Mouse (Mus musculus) spleen, adult 2 months (tissue): ENCODE measurements at regions not wholly inside any gene's neighbourhood (a gene's known extent, or its start where the extent isn't known, plus 50 kb on each side); places are given as distances from the start of the nearest gene placed in this dataset.

Source experiments
- DNase-seq, 2 experiments: peaks; one replicate each; pipeline versions ENCODE4 v3.0.0 to v3.0.0-alpha.2; 2012 to 2021; ENCODE audit warnings: low spot score in 2 of 2, low read depth in 1 of 2
- H3K27ac ChIP-seq: fragments of 200-500 bp; 2 replicates; pipeline ENCODE4 v1.5.1; 2012; ENCODE audit warnings: low read length, inconsistent platforms; ENCODE audit not compliant: insufficient read depth
- H3K27me3 ChIP-seq: fragments of 200-500 bp; 2 replicates; pipeline ENCODE4 v1.6.1; 2012; ENCODE audit warnings: mild to moderate bottlenecking, moderate library complexity, low read length, inconsistent platforms; ENCODE audit not compliant: control insufficient read depth, insufficient read depth
- H3K36me3 ChIP-seq: fragments of 200-500 bp; 2 replicates; pipeline ENCODE4 v1.6.1; 2012; ENCODE audit warnings: mild to moderate bottlenecking, low read length, inconsistent platforms; ENCODE audit not compliant: control insufficient read depth, insufficient read depth
- H3K4me1 ChIP-seq: fragments of 200-500 bp; 2 replicates; pipeline ENCODE4 v1.6.1; 2011; ENCODE audit warnings: inconsistent platforms; ENCODE audit not compliant: control insufficient read depth, insufficient read depth, insufficient read length
- H3K4me3 ChIP-seq: fragments of 200-500 bp; 2 replicates; pipeline ENCODE4 v1.5.1; 2011; ENCODE audit warnings: mild to moderate bottlenecking, inconsistent platforms; ENCODE audit not compliant: insufficient read depth, insufficient read length; ENCODE audit errors: extremely low read depth
- CTCF ChIP-seq: fragments of 200-500 bp; IDR thresholded peaks from 2 replicates; pipeline ENCODE4 v1.5.1; 2011; ENCODE audit warnings: mild to moderate bottlenecking, inconsistent platforms; ENCODE audit not compliant: insufficient read depth, insufficient read length, insufficient replicate concordance; ENCODE audit errors: extremely low read depth
- POLR2A ChIP-seq: fragments of 200-500 bp; IDR thresholded peaks from 2 replicates; pipeline ENCODE4 v1.6.1; 2011; ENCODE audit warnings: low read depth, low read length, inconsistent platforms
- WGBS: fragments of 180-500 bp; shearing (Covaris S2); methylation state at CpG from one replicate; pipeline ENCODE4 v1.1.7; 2018; 5-methylcytosine and 5-hydroxymethylcytosine counted together

DNA sequence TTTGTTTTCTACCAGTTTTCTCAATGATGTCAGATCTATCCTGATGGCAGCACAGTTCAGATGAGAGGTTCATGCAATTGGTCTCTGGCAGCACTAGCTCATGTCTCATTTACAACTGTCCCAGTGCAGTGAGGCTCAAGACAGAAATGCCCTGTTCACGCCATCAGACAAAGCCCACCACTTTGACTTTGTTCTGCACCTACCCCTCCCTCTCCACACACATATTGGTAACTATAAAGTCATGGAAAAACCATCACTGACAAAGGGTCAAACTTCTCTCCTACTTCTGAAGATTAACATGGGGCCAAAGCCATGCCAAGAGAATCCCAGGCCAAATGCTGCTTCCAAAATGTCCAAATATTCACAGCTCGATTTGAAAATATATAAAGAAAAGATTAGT is 302.7 kb downstream of the Slc30a10 start:
- TF ChIP-seq CTCF, result no peak
- no peak for TF ChIP-seq POLR2A

DNA sequence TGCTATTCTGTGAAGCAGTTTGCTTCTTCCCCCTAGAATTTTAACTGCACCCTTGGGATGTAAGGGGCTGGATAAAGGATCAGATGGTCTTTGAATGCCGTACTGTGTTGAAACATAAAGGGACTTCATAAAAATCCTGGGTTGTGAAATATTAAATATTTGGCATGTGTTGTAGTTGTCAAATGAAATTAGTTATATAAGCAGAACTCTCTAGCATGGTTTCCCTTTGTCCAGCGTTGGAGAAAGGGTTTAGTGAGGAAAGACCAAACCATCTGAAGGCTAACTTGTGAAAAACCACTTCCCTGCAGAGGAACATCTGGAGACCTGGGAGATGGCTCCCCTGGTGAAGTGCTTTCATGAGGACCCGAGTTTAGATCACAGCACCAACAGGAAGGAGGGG is 319.6 kb downstream of the Slc30a10 start:
- TF ChIP-seq POLR2A (no peak), CTCF (no peak)
- Histone ChIP-seq H3K36me3 (no peaks in the 10 kb centered on the region), H3K27me3 (no peaks in the 10 kb centered on the region), H3K4me3 (no peak overlapping the region), H3K4me1 (no peaks in the 10 kb centered on the region), H3K27ac (no peak overlapping the region)
- 44% methylated on average over 3 of the region's 3 CpGs for WGBS
- DNase-seq, result no peak

More for the DNA sequence above, 302.7 kb downstream of the Slc30a10 start:
- 77% methylated on average over 2 of the region's 2 CpGs for WGBS
- Histone ChIP-seq H3K36me3 (no peaks in the 10 kb centered on the region), H3K4me1 (no peaks in the 10 kb centered on the region), H3K27me3 (no peaks in the 10 kb centered on the region), H3K4me3 (no peak overlapping the region), H3K27ac (no peak overlapping the region)
- no peak for DNase-seq

DNA sequence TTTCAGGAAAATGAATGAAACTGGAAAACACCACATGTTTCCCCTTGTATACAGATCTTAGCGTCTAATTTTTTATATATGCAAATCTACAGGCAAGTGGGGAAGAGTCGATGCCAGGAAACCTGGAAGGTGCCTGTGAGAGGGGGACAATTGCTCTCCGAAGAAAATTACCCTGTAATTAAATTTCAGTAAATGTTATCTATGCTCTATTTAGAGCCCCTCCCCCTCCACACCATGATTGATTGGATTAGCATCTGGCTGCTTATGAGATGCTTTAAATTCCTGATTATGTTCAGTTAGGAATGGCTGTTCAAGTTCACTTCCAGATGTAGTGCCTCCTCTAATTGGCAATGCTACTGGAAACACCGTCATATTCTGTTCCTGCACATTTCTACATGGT is 325.0 kb downstream of the Slc30a10 start:
- Histone ChIP-seq H3K4me3 (no peak overlapping the region), H3K36me3 (no peaks in the 10 kb centered on the region), H3K27me3 (no peaks in the 10 kb centered on the region), H3K4me1 (no peaks in the 10 kb centered on the region), H3K27ac (no peak overlapping the region)
- no peak for DNase-seq
- TF ChIP-seq CTCF (no peak), POLR2A (no peak)
- WGBS, result 78% methylated on average over 4 of the region's 4 CpGs

DNA sequence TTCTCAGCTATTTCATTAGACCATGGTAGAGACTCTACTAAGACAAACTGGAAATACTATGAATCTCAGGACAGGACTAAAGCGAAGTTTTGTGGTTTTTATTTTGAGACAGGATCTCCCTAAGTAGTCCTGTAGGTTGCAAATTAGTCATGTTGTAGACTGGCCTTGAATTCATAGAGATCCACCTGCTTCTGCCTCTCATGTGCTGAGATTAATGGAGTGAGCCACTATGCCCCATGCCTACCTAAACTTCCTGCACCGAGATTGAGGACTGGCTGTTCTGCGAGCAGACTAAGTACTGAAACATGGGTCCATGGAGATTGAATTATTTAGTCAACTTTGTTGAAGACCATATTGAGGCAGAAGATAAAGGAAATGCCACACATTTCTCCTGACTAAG is 315.0 kb downstream of the Lyplal1 start:
- H3K27me3 ChIP-seq, result no peaks in the 10 kb centered on the region
- 89% methylated on average over 3 of the region's 3 CpGs for WGBS

DNA sequence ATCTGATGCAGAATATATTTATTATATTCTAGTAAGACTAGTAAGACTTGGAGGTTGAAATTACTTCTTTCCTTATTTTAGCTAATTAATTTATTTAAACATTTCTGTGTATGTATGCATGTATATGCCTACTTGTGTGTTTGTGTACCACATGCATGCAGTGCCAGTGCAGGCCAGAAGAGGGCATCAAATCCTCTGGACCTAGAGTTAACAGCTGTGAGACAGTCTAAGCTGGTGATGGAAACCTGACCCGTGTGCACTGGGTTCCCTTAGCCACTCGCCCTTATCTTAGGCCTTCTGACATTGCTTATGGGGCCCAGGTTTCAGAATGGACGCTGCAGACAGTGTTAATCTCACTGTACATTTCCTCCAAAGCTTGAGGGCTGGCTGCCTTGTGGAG is 302.2 kb downstream of the Lyplal1 start:
- 85% methylated on average over 3 of the region's 3 CpGs for WGBS

More for the DNA sequence above, 315.0 kb downstream of the Lyplal1 start:
- H3K4me1 ChIP-seq, result no peaks in the 10 kb centered on the region
- no peaks in the 10 kb centered on the region for H3K36me3 ChIP-seq
- H3K27ac ChIP-seq, result no peak overlapping the region
- DNase-seq, result no peak
- TF ChIP-seq CTCF (no peak), POLR2A (no peak)
- no peak overlapping the region for H3K4me3 ChIP-seq

DNA sequence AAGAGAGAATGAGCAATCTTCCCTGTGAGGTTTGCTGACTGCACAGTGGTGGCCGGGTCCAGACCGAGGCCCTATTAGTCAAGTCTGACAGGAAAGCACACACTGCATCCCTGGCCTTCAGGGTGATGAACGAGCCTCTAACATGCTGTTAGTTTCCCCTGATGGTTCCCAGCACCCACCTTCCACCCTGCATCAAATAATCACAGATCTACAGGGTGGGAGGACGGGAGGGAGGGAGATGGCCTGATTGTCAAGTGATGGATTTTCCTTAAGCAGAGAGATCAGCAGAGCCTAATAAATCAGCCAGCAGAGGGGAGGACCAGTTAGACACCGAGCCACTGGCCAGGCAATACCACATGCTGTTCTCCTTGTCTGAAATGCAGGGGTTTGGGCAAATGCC is 298.1 kb downstream of the Lyplal1 start:
- no peaks in the 10 kb centered on the region for H3K27me3 ChIP-seq
- TF ChIP-seq CTCF (no peak), POLR2A (no peak)
- no peaks in the 10 kb centered on the region for H3K4me1 ChIP-seq
- H3K4me3 ChIP-seq, result no peak overlapping the region
- no peak for DNase-seq
- H3K36me3 ChIP-seq, result no peaks in the 10 kb centered on the region
- WGBS, result 57% methylated on average over 5 of the region's 5 CpGs
- H3K27ac ChIP-seq, result no peak overlapping the region

More for the DNA sequence above, 302.2 kb downstream of the Lyplal1 start:
- Histone ChIP-seq H3K4me1 (no peaks in the 10 kb centered on the region), H3K27me3 (no peaks in the 10 kb centered on the region), H3K36me3 (no peaks in the 10 kb centered on the region), H3K4me3 (no peak overlapping the region), H3K27ac (no peak overlapping the region)
- TF ChIP-seq CTCF, result no peak
- TF ChIP-seq POLR2A, result no peak
- no peak for DNase-seq

DNA sequence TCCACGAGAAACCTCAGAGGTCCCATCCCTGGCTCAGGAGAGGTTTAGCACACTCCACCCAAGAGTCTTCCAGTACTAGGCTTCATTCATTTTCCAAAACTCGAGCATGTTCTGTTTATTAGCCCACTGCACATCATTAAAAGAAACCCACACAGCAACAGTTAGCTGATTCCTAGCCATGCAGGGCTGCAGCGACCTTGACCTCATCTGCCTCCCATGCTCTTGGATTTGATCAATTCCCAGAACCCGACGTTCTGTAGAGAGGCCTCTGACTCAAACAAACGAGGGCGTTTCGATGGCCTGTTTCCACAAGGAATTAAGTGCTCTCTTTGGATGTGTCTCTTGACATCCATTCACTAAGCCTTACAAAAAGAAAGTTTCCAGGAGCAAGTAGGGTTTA is 294.9 kb downstream of the Lyplal1 start:
- H3K27ac ChIP-seq, result no peak overlapping the region
- WGBS, result 78% methylated on average over 8 of the region's 8 CpGs
- DNase-seq, result no peak
- no peak overlapping the region for H3K4me3 ChIP-seq
- no peak for TF ChIP-seq CTCF
- no peak for TF ChIP-seq POLR2A
- no peaks in the 10 kb centered on the region for H3K27me3 ChIP-seq
- no peaks in the 10 kb centered on the region for H3K36me3 ChIP-seq
- H3K4me1 ChIP-seq, result no peaks in the 10 kb centered on the region

DNA sequence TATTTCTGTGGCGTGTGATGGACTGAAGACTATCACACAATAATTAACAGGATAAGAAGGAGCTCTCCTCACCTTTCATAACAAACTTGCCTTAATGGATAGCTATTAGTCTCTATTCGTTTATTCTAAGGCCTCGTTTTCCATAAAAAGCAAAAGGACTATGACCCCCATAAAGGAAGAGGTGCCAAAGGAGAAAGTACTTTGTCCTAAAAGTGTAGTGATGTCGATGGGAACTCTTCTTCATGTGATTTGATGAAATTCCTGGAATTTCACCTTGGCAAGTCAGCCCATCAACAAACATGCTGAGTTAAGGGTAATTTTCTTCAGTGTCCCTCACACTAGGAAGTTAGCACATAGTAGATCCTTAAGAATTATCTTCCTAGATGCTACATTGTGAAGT is 293.9 kb downstream of the Lyplal1 start:
- no peaks in the 10 kb centered on the region for H3K27me3 ChIP-seq
- 83% methylated on average over 4 of the region's 4 CpGs for WGBS
- no peak for TF ChIP-seq POLR2A
- TF ChIP-seq CTCF, result no peak
- no peak for DNase-seq
- H3K27ac ChIP-seq, result no peak overlapping the region
- H3K36me3 ChIP-seq, result no peaks in the 10 kb centered on the region
- no peak overlapping the region for H3K4me3 ChIP-seq
- no peaks in the 10 kb centered on the region for H3K4me1 ChIP-seq
